Mouse (Mus musculus) midbrain, postnatal 0 days (tissue): ENCODE results near the gene Zkscan16. TPM values are rescaled to one million over a fixed set of nuclear protein-coding genes. Genes with fewer than 3 reads are reported as not detected.
A peak's percentile ranks its signal among the peaks of the same experiment; 100 is the strongest.

Source experiments
- ATAC-seq: fragments of 200-750 bp; cut with Nextera tagmentation; 2 replicates; pipeline ENCODE4 v1.8.0; 2017; ENCODE audit warnings: moderate number of reproducible peaks, mild to moderate bottlenecking, moderate TSS enrichment, moderate library complexity; ENCODE audit not compliant: low FRiP score
- DNase-seq: peaks from one replicate; pipeline ENCODE4 v3.0.0-alpha.2; 2015; ENCODE audit warnings: low spot score
- H3K27ac ChIP-seq: fragments of 300-500 bp; sonication (generic); 2 replicates; pipeline ENCODE4 v1.5.1; 2014; ENCODE audit warnings: low read depth, mild to moderate bottlenecking, low read length, mixed read lengths
- H3K27me3 ChIP-seq: fragments of 300-500 bp; sonication (generic); 2 replicates; pipeline ENCODE4 v1.6.1; 2014; ENCODE audit warnings: low read length, control low read depth, mixed read lengths; ENCODE audit not compliant: insufficient read depth
- H3K36me3 ChIP-seq: fragments of 300-500 bp; sonication (generic); 2 replicates; pipeline ENCODE4 v1.6.1; 2014; ENCODE audit warnings: low read length, control low read depth, mixed read lengths; ENCODE audit not compliant: insufficient read depth
- H3K4me1 ChIP-seq: fragments of 300-500 bp; sonication (generic); 2 replicates; pipeline ENCODE4 v1.6.1; 2014; ENCODE audit warnings: mild to moderate bottlenecking, control low read depth, antibody characterized with exemption, low read length, mixed read lengths; ENCODE audit not compliant: insufficient read depth
- H3K4me2 ChIP-seq: fragments of 300-500 bp; sonication (generic); 2 replicates; pipeline ENCODE4 v1.6.1; 2014; ENCODE audit warnings: low read depth, mild to moderate bottlenecking, low read length, mixed read lengths; ENCODE audit not compliant: poor library complexity, severe bottlenecking
- H3K4me3 ChIP-seq: fragments of 300-500 bp; sonication (generic); 2 replicates; pipeline ENCODE4 v1.5.1; 2014; ENCODE audit warnings: low read depth, mild to moderate bottlenecking, low read length, moderate library complexity
- H3K9ac ChIP-seq: fragments of 300-500 bp; sonication (generic); replicated peaks from 2 replicates; pipeline ENCODE4 v1.6.1; 2014; ENCODE audit warnings: mild to moderate bottlenecking, low read length, moderate library complexity, mixed read lengths; ENCODE audit not compliant: poor library complexity, severe bottlenecking
- H3K9me3 ChIP-seq: fragments of 300-500 bp; sonication (generic); 2 replicates; pipeline ENCODE4 v1.6.1; 2016; ENCODE audit warnings: low read length, control low read depth
- CTCF ChIP-seq: IDR thresholded peaks from 2 replicates; pipeline ENCODE4 v1.5.1; 2016; ENCODE audit warnings: antibody characterized with exemption, mild to moderate bottlenecking
- WGBS: fragments of 180-500 bp; shearing (Covaris S2); extraction: QIAGEN DNeasy Blood & Tissue Kit; methylation state at CpG from one replicate; pipeline ENCODE4 v1.1.7; 2014; 5-methylcytosine and 5-hydroxymethylcytosine counted together
- polyA plus RNA-seq: library from polyadenylated mRNA; unstranded; fragments of >200 nt; fragmentation: Nextera tagmentation; extraction: Ambion mirVana; gene quantifications from 2 replicates; pipeline ENCODE4 v1.2.1, GENCODE M21; 2015
- total RNA-seq: library from RNA; depleted of rRNA; stranded (reverse); fragments of >200 nt; gene quantifications from 2 replicates; pipeline ENCODE4 v1.2.3, GENCODE M21; 2014; rRNA removed

Gene Zkscan16
- total RNA-seq (4.9 and 7.6 TPM in 2 replicates), polyA plus RNA-seq (2.2 and 2.4 TPM in 2 replicates)

- Histone ChIP-seq H3K27ac (peak within 1 kb of the TSS; percentile 86), H3K36me3 (peaks cover 2% of the 10 kb centered on the region; the same call in 1 of the 2 replicates), H3K9me3 (no peaks in the 10 kb centered on the region), H3K4me3 (peak within 1 kb of the TSS; percentile 71), H3K9ac (peak within 1 kb of the TSS; percentile 67), H3K27me3 (no peaks in the 10 kb centered on the region), H3K4me1 (peaks cover 9% of the 10 kb centered on the region; the same call in 1 of the 2 replicates), H3K4me2 (peak within 1 kb of the TSS; percentile 74)
- peak; percentile 88 for ATAC-seq
- TF ChIP-seq CTCF = no peak
- WGBS = 1% methylated on average over 50 of the region's 50 CpGs
- DNase-seq = peak; percentile 97
Observed at GRCm38 (mm10) chr4:58943420-58944205, at the start of gene Zkscan16. Gene Zkscan16, plus strand, starts transcription at chr4:58943628.

GRCm38 (mm10) chr4:58894399-58894798 lies 49.0 kb upstream of the Zkscan16 start:
- no peaks in the 10 kb centered on the region for H3K9me3 ChIP-seq
- H3K4me3 ChIP-seq = no peak overlapping the region

GRCm38 (mm10) chr4:58897436-58897835 lies 46.0 kb upstream of the Zkscan16 start:
- Histone ChIP-seq H3K27me3 (no peaks in the 10 kb centered on the region), H3K9ac (no peak overlapping the region), H3K4me2 (no peak overlapping the region), H3K4me1 (no peaks in the 10 kb centered on the region), H3K36me3 (no peaks in the 10 kb centered on the region), H3K9me3 (no peaks in the 10 kb centered on the region), H3K4me3 (no peak overlapping the region), H3K27ac (no peak overlapping the region)
- DNase-seq (no peak), ATAC-seq (no peak)
- TF ChIP-seq CTCF = no peak
- WGBS = 73% methylated on average over 4 of the region's 4 CpGs

More at GRCm38 (mm10) chr4:58894399-58894798, 49.0 kb upstream of the Zkscan16 start:
- Histone ChIP-seq H3K27me3 (no peaks in the 10 kb centered on the region), H3K4me1 (no peaks in the 10 kb centered on the region), H3K36me3 (no peaks in the 10 kb centered on the region), H3K27ac (no peak overlapping the region), H3K4me2 (no peak overlapping the region), H3K9ac (no peak overlapping the region)
- ATAC-seq (no peak), DNase-seq (no peak)
- TF ChIP-seq CTCF = no peak
- 90% methylated on average over 7 of the region's 7 CpGs for WGBS

- no peak for TF ChIP-seq CTCF
Observed at GRCm38 (mm10) chr4:58898318-58898717, 45.1 kb upstream of the Zkscan16 start.

GRCm38 (mm10) chr4:58907453-58907852 lies 36.0 kb upstream of the Zkscan16 start:
- no peak for TF ChIP-seq CTCF
- no peak overlapping the region for H3K4me2 ChIP-seq
- WGBS = 96% methylated on average over 1 of the region's 1 CpGs

More at GRCm38 (mm10) chr4:58898318-58898717, 45.1 kb upstream of the Zkscan16 start:
- H3K4me3 ChIP-seq = no peak overlapping the region
- H3K9ac ChIP-seq = no peak overlapping the region
- H3K27me3 ChIP-seq = no peaks in the 10 kb centered on the region
- no peak overlapping the region for H3K27ac ChIP-seq
- no peak overlapping the region for H3K4me2 ChIP-seq
- H3K36me3 ChIP-seq = no peaks in the 10 kb centered on the region
- ATAC-seq (no peak), DNase-seq (no peak)
- H3K9me3 ChIP-seq = no peaks in the 10 kb centered on the region
- H3K4me1 ChIP-seq = no peaks in the 10 kb centered on the region

More at GRCm38 (mm10) chr4:58907453-58907852, 36.0 kb upstream of the Zkscan16 start:
- peaks cover 3% of the 10 kb centered on the region; the same call in 1 of the 2 replicates for H3K4me1 ChIP-seq
- no peak for ATAC-seq
- no peaks in the 10 kb centered on the region for H3K27me3 ChIP-seq
- H3K9ac ChIP-seq = no peak overlapping the region
- H3K9me3 ChIP-seq = no peaks in the 10 kb centered on the region
- H3K36me3 ChIP-seq = no peaks in the 10 kb centered on the region
- H3K27ac ChIP-seq = no peak overlapping the region
- DNase-seq = no peak
- H3K4me3 ChIP-seq = no peak overlapping the region
